Mouse (Mus musculus) forebrain, embryonic 15.5 days (tissue): ENCODE data around the gene Ifit2. TPM values are rescaled to one million over a fixed set of nuclear protein-coding genes. Genes with fewer than 3 reads are reported as not detected.
A peak's percentile ranks its signal among the peaks of the same experiment; 100 is the strongest.

Experiments used
- ATAC-seq: fragments of 200-750 bp; cut with Nextera tagmentation; replicated peaks from 2 replicates; pipeline ENCODE4 v1.8.0; 2017; ENCODE audit warnings: mild to moderate bottlenecking, moderate TSS enrichment, moderate library complexity
- H3K27ac ChIP-seq: fragments of 300-500 bp; sonication (generic); replicated peaks from 2 replicates; pipeline ENCODE4 v1.5.1; 2015; ENCODE audit warnings: mild to moderate bottlenecking, inconsistent platforms
- H3K27me3 ChIP-seq: fragments of 300-500 bp; sonication (generic); 2 replicates; pipeline ENCODE4 v1.6.1; 2015; ENCODE audit warnings: inconsistent platforms
- H3K36me3 ChIP-seq: fragments of 300-500 bp; sonication (generic); 2 replicates; pipeline ENCODE4 v1.6.1; 2015; ENCODE audit warnings: mild to moderate bottlenecking, inconsistent platforms
- H3K4me1 ChIP-seq: fragments of 300-500 bp; sonication (generic); 2 replicates; pipeline ENCODE4 v1.6.1; 2015; ENCODE audit warnings: inconsistent platforms
- H3K4me2 ChIP-seq: fragments of 300-500 bp; sonication (generic); replicated peaks from 2 replicates; pipeline ENCODE4 v1.6.1; 2015; ENCODE audit warnings: mild to moderate bottlenecking, inconsistent platforms
- H3K4me3 ChIP-seq: fragments of 300-500 bp; sonication (generic); 2 replicates; pipeline ENCODE4 v1.5.1; 2015; ENCODE audit warnings: mild to moderate bottlenecking, inconsistent platforms
- H3K9ac ChIP-seq: fragments of 300-500 bp; sonication (generic); replicated peaks from 2 replicates; pipeline ENCODE4 v1.6.1; 2015; ENCODE audit warnings: mild to moderate bottlenecking, inconsistent platforms
- H3K9me3 ChIP-seq: fragments of 300-500 bp; sonication (generic); 2 replicates; pipeline ENCODE4 v1.6.1; 2016; ENCODE audit warnings: inconsistent platforms
- WGBS: fragments of 180-500 bp; shearing (Covaris S2); methylation state at CpG from one replicate; pipeline ENCODE4 v1.1.7; 2015; ENCODE audit warnings: mixed read lengths; 5-methylcytosine and 5-hydroxymethylcytosine counted together
- polyA plus RNA-seq: library from polyadenylated mRNA; unstranded; fragments of >200 nt; fragmentation: Nextera tagmentation; extraction: Ambion mirVana; gene quantifications from 2 replicates; pipeline ENCODE4 v1.2.1, GENCODE M21; 2015

Gene Ifit2
- polyA plus RNA-seq, 1 experiment from 2014 or later, result 8.0 TPM

DNA sequence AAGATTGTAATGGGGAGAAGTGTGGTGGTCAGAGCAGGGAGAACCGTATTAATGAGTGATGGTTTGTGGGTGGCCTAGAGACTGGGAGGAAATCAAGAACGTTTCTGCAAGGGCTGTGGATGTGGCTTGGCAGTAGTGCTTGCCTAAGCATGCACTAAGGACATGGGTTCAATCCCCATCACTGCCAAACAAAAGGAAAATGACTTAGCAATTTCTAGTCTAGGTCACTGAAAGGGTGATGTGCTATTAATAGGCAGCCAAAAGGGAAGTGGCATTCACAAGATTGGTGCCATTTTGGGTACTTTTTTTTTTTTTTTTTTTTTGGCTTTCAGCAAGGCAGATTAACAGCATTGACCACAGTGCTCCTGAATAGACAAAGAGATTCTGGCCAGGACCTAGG is 29.1 kb upstream of the Ifit2 start:
- no peaks in the 10 kb centered on the region for H3K27me3 ChIP-seq
- WGBS, result 72% methylated on average over 2 of the region's 2 CpGs
- no peaks in the 10 kb centered on the region for H3K36me3 ChIP-seq
- no peak overlapping the region for H3K4me3 ChIP-seq
- no peak for ATAC-seq
- no peak overlapping the region for H3K27ac ChIP-seq
- no peaks in the 10 kb centered on the region for H3K9me3 ChIP-seq
- H3K4me1 ChIP-seq, result no peaks in the 10 kb centered on the region
- H3K9ac ChIP-seq, result no peak overlapping the region
- H3K4me2 ChIP-seq, result no peak overlapping the region

DNA sequence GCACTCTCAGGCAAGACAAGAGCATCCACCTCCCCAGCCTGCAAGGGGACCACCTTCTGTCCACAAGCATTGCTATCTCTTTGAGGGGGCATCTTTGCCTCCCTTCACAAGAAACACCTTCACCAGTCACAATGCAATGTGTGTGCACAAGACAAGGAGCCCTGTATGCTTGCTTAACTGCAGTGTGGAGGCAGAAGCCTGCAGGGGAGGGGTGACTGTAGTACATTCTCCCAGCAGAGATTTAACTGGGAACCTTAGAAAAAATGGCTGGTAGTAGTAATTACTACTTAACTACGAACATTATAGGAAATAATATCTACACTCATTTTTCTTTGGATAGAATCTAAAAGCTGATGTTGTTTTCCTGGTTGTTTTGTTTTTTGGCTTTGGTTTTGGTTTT is 28.5 kb upstream of the Ifit2 start:
- Histone ChIP-seq H3K9ac (no peak overlapping the region), H3K4me2 (no peak overlapping the region), H3K36me3 (no peaks in the 10 kb centered on the region), H3K4me1 (0 out of 2 replicates have a peak, but pooled peaks cover 3% of the 10 kb centered on the region), H3K4me3 (no peak overlapping the region), H3K27me3 (no peaks in the 10 kb centered on the region), H3K27ac (no peak overlapping the region), H3K9me3 (no peaks in the 10 kb centered on the region)
- no peak for ATAC-seq
- WGBS, result 93% methylated on average over 1 of the region's 1 CpGs

DNA sequence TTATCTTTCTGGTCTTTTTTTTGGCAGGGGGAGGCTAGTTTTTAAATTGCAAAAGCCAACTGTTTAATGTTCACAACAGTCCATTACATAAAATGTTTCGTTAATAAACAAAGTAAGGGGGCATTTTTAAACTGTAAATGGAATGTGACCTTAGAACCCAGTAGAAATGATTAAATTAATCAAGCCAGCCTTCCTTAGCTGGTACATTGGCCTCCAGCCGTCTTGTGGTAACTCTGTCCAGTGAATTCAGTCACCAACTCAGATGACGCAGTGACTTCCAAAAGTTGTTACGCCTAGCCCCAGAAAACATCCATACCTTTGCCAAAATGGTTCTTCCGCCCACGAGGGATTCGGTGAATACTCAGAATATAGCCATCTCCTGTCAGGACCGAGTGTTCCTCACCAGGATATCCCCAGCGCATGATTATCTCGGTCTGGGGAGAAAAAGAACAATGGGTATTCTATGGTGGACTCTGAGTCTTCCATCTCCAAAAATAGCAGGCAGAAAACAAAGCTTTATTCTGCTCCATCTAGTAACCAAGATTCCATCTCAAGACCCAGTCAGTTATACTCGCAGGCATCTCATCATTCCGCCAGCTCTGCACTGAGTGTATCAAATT is 27.3 kb upstream of the Ifit2 start:
- 0 out of 2 replicates have a peak, but pooled peaks cover 3% of the 10 kb centered on the region for H3K4me1 ChIP-seq
- H3K36me3 ChIP-seq, result no peaks in the 10 kb centered on the region
- H3K9me3 ChIP-seq, result no peaks in the 10 kb centered on the region
- no peak overlapping the region for H3K4me2 ChIP-seq
- no peak overlapping the region for H3K27ac ChIP-seq
- H3K4me3 ChIP-seq, result no peak overlapping the region
- ATAC-seq, result no peak
- no peak overlapping the region for H3K9ac ChIP-seq
- H3K27me3 ChIP-seq, result no peaks in the 10 kb centered on the region
- 87% methylated on average over 12 of the region's 12 CpGs for WGBS

DNA sequence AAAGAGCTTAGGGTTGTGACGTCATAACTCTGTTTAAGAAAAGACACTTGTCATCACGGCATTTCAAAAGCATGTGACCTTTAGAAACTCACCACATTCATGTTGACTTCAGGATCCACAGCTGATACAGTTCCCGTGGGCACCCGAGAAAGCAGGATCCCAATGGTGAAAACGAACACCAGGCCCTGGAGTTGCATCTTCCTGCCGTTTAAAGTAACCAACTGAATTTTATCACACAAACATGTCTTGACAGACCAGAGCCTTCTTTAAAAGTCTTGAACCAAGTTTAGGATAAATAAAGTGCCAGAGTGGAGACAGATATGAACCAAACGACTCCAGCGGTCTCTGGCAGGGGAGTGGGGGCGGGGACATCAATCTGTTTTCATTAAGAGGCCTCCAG is 25.8 kb upstream of the Ifit2 start:
- Histone ChIP-seq H3K4me1 (0 out of 2 replicates have a peak, but pooled peaks cover 3% of the 10 kb centered on the region), H3K36me3 (no peaks in the 10 kb centered on the region), H3K9me3 (no peaks in the 10 kb centered on the region), H3K27me3 (no peaks in the 10 kb centered on the region), H3K27ac (no peak overlapping the region), H3K9ac (no peak overlapping the region), H3K4me2 (no peak overlapping the region), H3K4me3 (no peak overlapping the region)
- 77% methylated on average over 9 of the region's 9 CpGs for WGBS
- ATAC-seq, result no peak

DNA sequence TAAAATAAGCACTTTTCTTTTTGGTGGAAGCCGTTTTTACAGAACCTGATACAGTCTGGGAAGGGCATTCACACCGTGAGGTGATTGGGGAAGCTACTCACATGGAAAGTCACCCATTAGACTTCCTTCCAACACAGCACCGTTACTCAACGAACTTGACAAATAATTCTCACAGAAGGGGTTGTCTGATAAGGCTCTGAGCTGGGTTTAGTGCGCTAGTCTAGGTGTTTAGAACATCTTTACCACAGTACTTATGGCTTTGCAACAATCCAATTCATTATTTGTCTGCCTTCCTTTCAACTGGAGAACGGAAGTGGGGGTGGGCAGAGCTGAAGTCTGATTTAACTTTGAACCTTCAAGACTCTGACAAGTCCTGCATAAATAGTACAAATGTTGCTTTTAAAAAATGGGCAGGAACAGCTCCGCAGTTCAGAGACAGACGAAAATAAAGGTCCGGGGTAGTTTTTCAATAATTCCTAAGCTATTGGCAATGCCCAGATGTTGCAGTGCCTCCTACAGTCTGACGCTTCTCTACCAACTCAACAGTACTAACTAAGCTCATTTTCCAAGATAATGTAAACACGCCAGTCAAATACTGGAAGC is 24.1 kb upstream of the Ifit2 start:
- ATAC-seq, result no peak; the same call in 1 of the 2 replicates
- H3K27ac ChIP-seq, result peak overlapping the region; percentile 49; the same call in 1 of the 2 replicates

DNA sequence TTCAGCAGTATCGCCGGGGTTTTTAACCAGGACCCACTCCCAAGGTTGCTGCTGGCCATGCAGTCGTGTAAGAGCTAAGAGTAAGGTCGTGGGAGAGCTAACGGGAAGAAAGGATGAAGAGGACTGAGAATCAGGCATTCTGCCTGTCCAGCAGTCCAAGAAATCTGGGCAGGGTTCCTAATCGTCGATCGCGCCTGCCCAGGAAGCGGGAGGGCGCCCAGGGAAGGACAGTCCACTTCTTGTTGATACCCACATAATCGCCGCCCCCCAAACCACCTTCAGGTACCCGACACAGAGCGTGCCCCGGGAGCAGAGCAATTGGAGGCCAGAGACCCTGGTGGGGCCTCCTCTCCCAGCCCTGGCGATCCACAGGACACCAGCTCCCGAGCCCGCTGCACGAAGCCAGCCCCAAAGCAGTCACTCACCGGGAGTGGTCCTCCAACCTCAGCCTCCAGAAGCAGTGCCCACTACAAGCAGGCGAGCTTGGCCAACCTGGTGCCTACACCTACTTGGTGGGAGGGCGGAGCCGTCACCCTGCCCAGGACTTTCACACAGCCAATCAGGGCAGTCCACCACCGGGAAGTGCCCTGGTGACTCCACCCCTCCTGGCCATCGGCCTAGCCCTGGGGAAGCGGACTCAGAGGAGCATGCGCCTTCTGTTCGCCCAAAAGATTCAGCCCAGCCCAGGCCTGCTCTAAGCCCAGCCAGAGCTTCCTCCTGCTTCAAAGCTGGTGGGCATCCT is 23.4 kb upstream of the Ifit2 start, which contains the start of gene Lipa:
Gene Lipa (minus strand): TSS at position 534 of the 742 bp plus-strand sequence.
- peak; percentile 100 for ATAC-seq
- peak within 1 kb of the TSS; percentile 49; the same call in 1 of the 2 replicates for H3K27ac ChIP-seq
- WGBS, result under 1% methylated on average over 29 of the region's 29 CpGs
- H3K9me3 ChIP-seq, result no peaks in the 10 kb centered on the region
- peak within 1 kb of the TSS; percentile 71 for H3K9ac ChIP-seq
- 0 out of 2 replicates have a peak, but pooled peaks cover 3% of the 10 kb centered on the region for H3K4me1 ChIP-seq
- H3K4me3 ChIP-seq, result peak within 1 kb of the TSS; percentile 62
- no peaks in the 10 kb centered on the region for H3K36me3 ChIP-seq
- H3K4me2 ChIP-seq, result peak within 1 kb of the TSS; percentile 95
- no peaks in the 10 kb centered on the region for H3K27me3 ChIP-seq

More for the DNA sequence above, 24.1 kb upstream of the Ifit2 start:
- WGBS, result 44% methylated on average over 11 of the region's 11 CpGs
- H3K4me1 ChIP-seq, result 0 out of 2 replicates have a peak, but pooled peaks cover 3% of the 10 kb centered on the region
- no peaks in the 10 kb centered on the region for H3K36me3 ChIP-seq
- H3K4me2 ChIP-seq, result peak overlapping the region; percentile 95
- H3K4me3 ChIP-seq, result peak overlapping the region; percentile 62
- peak overlapping the region; percentile 71 for H3K9ac ChIP-seq
- no peaks in the 10 kb centered on the region for H3K9me3 ChIP-seq
- H3K27me3 ChIP-seq, result no peaks in the 10 kb centered on the region

DNA sequence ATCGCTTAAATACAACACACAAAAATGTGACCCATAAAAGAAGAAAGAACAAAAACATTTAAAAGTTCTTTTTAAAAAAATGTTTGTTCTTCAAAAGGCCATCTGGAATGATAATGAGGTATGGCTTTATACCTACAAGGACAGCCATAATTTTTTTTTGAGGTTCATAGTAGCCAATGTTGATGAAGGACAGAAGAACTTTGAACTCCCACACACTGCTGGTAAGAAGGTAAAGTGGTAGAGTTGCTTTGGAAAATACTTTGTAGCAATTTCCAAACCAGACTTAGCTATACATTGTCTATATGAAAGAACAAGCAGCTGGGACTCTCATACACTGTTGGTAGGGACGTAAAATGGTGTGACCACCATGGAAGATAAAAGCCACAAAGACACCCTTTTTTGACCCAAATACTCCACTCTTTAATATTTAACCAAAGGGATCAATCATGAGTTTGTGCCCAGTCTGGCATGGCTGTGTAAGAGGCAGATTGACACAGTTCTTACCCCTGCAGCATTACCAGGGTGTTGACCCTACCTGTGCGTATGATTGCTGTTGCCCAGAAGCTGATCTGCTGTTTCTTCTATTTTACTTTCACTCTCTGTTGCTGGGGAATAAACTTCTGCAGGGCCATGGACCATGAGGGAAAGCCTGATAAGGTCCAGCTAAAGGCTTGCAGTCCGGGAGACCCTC is 18.3 kb upstream of the Ifit2 start:
- Histone ChIP-seq H3K36me3 (no peaks in the 10 kb centered on the region), H3K9ac (no peak overlapping the region), H3K27ac (no peak overlapping the region), H3K9me3 (no peaks in the 10 kb centered on the region), H3K27me3 (no peaks in the 10 kb centered on the region), H3K4me2 (no peak overlapping the region), H3K4me3 (no peak overlapping the region), H3K4me1 (no peaks in the 10 kb centered on the region)
- ATAC-seq, result no peak
- WGBS, result 94% methylated on average over 4 of the region's 4 CpGs

DNA sequence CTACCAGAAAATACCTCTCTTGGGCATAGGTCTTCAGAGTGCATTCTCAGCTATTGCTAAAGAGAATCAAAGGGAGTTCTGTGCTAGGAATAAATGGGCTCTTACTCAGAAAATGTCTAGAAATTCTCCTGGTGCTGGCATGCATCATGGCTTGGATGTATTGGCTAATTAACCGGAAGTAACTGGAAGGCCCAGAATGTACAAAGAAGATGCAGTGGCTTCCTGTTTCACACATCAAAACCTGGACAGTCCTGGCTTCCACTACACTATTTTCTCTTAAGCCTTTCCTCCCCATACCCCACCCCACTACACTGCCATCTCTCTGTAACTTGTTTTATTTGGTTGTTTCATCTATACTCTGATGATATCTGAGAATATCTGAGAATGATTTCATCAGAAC is 11.1 kb upstream of the Ifit2 start:
- no peak overlapping the region for H3K9ac ChIP-seq
- H3K36me3 ChIP-seq, result no peaks in the 10 kb centered on the region
- no peak overlapping the region for H3K4me2 ChIP-seq
- 92% methylated on average over 1 of the region's 1 CpGs for WGBS
- no peak overlapping the region for H3K27ac ChIP-seq
- H3K27me3 ChIP-seq, result no peaks in the 10 kb centered on the region
- no peak overlapping the region for H3K4me3 ChIP-seq
- H3K4me1 ChIP-seq, result no peaks in the 10 kb centered on the region
- no peak for ATAC-seq
- H3K9me3 ChIP-seq, result no peaks in the 10 kb centered on the region

DNA sequence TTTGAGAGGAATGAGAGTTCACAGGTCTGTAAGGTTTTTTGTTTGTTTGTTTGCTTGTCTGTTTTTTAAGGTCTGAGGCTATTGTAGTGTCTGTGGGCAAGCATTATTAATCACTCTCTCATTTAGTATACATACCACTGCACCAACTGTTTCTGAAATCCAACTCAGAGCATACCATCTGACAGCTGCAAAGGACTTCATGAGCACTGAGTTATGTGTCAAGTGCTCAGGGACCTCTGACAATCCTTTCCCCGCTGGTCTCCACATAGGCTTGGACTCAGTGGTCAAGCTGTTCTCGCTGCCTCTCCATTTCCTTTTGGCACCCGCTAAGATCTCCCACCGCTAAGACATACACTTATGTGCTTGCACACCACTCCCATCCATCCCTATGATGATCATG is 4.3 kb upstream of the Ifit2 start:
- H3K4me2 ChIP-seq, result no peak overlapping the region
- H3K9me3 ChIP-seq, result no peaks in the 10 kb centered on the region
- 96% methylated on average over 4 of the region's 4 CpGs for WGBS
- H3K4me1 ChIP-seq, result peaks cover 5% of the 10 kb centered on the region
- H3K9ac ChIP-seq, result no peak overlapping the region
- no peaks in the 10 kb centered on the region for H3K36me3 ChIP-seq
- no peaks in the 10 kb centered on the region for H3K27me3 ChIP-seq
- ATAC-seq, result no peak
- H3K4me3 ChIP-seq, result no peak overlapping the region
- no peak overlapping the region for H3K27ac ChIP-seq

DNA sequence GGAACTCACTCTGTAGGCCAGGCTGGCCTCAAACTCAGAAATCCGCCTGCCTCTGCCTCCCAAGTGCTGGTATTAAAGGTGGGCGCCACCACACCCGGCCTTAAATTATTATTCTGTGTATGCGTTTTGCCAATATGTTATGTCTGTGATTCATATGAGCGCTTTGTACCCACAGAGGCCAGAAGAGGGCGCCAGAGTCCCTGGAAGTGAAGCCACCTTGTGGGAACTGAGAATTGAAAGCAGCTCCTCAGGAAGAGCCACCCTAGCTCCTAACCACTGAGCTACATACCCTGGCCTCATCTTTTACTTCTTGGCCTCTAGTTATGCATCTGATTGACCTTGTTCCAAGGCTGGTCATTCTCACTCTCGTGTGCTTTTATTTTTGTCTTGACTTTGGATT is 2.5 kb upstream of the Ifit2 start:
- no peak overlapping the region for H3K9ac ChIP-seq
- H3K27me3 ChIP-seq, result no peaks in the 10 kb centered on the region
- no peaks in the 10 kb centered on the region for H3K9me3 ChIP-seq
- H3K27ac ChIP-seq, result no peak overlapping the region
- H3K4me1 ChIP-seq, result peaks cover 6% of the 10 kb centered on the region
- H3K4me3 ChIP-seq, result no peak overlapping the region
- no peaks in the 10 kb centered on the region for H3K36me3 ChIP-seq
- no peak overlapping the region for H3K4me2 ChIP-seq
- 35% methylated on average over 7 of the region's 7 CpGs for WGBS
- no peak for ATAC-seq

DNA sequence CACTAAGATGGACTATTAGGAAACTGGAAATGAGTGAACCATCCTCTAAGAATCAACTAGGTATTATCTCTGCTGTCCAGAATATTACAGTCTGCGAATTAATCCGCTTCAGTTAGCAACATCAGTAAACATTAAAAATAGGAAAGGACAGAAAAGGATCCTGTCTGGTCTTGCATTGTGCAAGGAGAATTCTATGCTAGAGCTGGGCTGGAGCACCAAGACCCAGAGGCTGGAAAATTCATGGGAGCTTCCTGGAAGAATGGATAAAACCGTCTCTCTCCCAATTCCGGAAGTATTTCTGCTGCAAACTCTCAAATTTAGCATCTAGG is 325 bp upstream of the Ifit2 start:
- 30% methylated on average over 4 of the region's 4 CpGs for WGBS
- Histone ChIP-seq H3K9ac (peak overlapping the region; percentile 39), H3K27me3 (no peaks in the 10 kb centered on the region), H3K36me3 (no peaks in the 10 kb centered on the region), H3K4me2 (peak overlapping the region; percentile 56), H3K4me3 (peak overlapping the region; percentile 46), H3K4me1 (peaks cover 8% of the 10 kb centered on the region), H3K9me3 (no peaks in the 10 kb centered on the region), H3K27ac (peak overlapping the region; percentile 75)
- ATAC-seq, result no peak

DNA sequence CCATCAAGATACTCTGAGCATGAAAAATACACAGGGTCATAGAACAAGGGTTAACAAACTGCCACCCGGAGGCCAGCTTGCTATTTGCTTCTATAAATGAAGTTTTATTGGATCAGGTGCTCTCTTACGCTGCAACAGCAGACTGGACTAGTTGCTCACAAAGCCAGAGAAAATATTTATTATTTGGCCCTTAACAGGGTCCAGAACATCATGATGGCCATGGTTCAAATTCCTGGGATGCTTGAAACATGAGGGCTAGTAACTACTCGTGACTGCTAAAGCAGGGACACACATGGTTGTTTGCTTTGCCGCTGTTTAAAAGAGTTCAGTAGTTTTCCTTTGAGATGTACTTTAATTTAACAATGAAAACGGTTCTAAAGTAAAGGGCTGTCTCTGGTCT is 1.5 kb downstream of the Ifit2 start:
- H3K9me3 ChIP-seq, result no peaks in the 10 kb centered on the region
- H3K4me2 ChIP-seq, result peak overlapping the region; percentile 4; the same call in 1 of the 2 replicates
- no peaks in the 10 kb centered on the region for H3K36me3 ChIP-seq
- H3K4me3 ChIP-seq, result no peak overlapping the region
- peaks cover 8% of the 10 kb centered on the region for H3K4me1 ChIP-seq
- H3K27me3 ChIP-seq, result no peaks in the 10 kb centered on the region
- no peak for ATAC-seq
- no peak overlapping the region for H3K27ac ChIP-seq
- 70% methylated on average over 5 of the region's 5 CpGs for WGBS
- H3K9ac ChIP-seq, result no peak overlapping the region
